Mouse (Mus musculus) cerebellum, adult 2 months (tissue): ENCODE data around the gene Ccl28.

Experiments
- CTCF ChIP-seq: fragments of 200-500 bp; IDR thresholded peaks from 2 replicates; pipeline ENCODE4 v1.5.1; 2011; ENCODE audit warnings: low read depth, mild to moderate bottlenecking, control low read depth, low read length, moderate library complexity, borderline replicate concordance; ENCODE audit not compliant: insufficient read depth
- POLR2A ChIP-seq: fragments of 200-500 bp; IDR thresholded peaks from 2 replicates; pipeline ENCODE4 v1.6.1; 2011; ENCODE audit warnings: low read length, control low read depth, borderline replicate concordance; ENCODE audit not compliant: insufficient read depth

DNA sequence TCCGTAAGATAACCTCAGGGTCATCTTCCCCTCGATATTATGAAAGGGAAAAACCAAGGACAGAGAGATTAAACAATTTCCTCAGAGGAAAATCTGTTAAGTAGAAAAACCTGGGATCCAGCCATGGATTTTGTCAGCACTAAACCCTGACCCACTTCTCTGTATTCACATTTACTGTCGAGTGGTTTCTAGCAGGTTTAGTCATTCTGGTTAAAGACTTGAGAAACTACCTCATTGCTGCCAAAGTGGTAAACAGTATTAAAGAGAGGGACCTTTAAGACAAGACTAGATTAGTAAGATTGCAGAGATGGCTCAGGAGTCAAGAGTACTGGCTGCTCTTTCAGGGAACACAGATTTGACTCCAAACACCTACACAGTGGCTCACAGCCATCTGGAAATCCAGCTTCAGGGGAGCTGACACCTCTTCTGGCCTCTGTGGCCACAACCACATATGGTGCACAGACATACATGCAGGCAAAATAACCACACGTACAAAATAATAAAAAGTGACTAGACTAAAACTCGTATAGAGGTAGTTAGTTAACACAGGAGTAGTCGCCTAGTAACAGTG, 33.3 kb downstream of the Ccl28 start:
- TF ChIP-seq CTCF (no peak), POLR2A (no peak)
